Mouse (Mus musculus) heart, adult 2 months (tissue): ENCODE measurements around the gene Psmg3.
A peak's percentile ranks its signal among the peaks of the same experiment; 100 is the strongest.

ENCODE experiments used
- CTCF ChIP-seq: fragments of 200-600 bp; IDR thresholded peaks from 2 replicates; pipeline ENCODE4 v1.8.1; 2022; ENCODE audit warnings: antibody characterized with exemption, mild to moderate bottlenecking, moderate library complexity
- EP300 ChIP-seq: fragments of 200-500 bp; IDR thresholded peaks from 2 replicates; pipeline ENCODE4 v1.6.1; 2011; ENCODE audit warnings: low read depth, low read length, control low read depth; ENCODE audit not compliant: insufficient read depth

DNA sequence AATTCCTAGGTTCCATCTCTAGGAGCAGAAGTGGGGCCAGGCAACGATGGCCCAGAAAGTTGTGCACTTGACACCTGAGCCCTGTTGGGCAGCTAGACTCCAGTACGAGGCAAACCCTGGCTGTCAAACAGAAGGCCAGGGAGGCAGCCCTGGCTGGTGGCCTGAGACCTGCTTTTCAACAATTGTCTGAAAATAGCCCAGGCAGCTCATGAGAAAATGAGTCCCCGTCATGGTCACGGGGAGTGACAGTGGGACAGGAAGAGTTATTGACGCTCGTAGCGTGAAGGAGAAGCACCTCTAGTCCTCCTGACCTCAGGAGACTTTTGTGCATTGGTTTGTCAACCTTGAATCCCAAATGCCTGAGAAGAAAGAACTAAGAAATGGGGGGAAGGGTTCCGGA, 45.3 kb downstream of the Psmg3 start:
- TF ChIP-seq CTCF (no peak), EP300 (0 out of 2 replicates have a peak, but pooled peaks have one; percentile 50)
